Comparison of ENCODE assay signal across 12 mouse cellular contexts in genomic region chr13:103121796-103122792, GRCm38 (mm10).
A peak's percentile ranks its signal among the peaks of the same experiment; 100 is the strongest.
DNase-seq lines count a peak whose midpoint lies in the region; ATAC-seq and TF ChIP-seq lines count a peak whose summit lies in the region.
"Had no signal": no experiment of that assay in that cellular context is flagged by ENCODE, and none has a peak within 500 bp of the region (broad histone marks: within the 10 kb centered on the region; RNA-seq: fewer than 3 reads in every experiment).

No protein-coding gene starts in this region.

- no peaks in the 10 kb centered on the region for H3K27me3 ChIP-seq in heart, embryonic 10.5 days (ENCODE audit: insufficient read depth, poor library complexity, severe bottlenecking)
- H3K27me3 ChIP-seq in heart, adult 2 months (ENCODE audit: control insufficient read depth, insufficient read depth, low read length): no peaks in the 10 kb centered on the region
- no peaks in the 10 kb centered on the region for H3K27me3 ChIP-seq in midbrain, postnatal 0 days (ENCODE audit: insufficient read depth, low read length)
- no peaks in the 10 kb centered on the region for H3K27me3 ChIP-seq in midbrain, embryonic 10.5 days (ENCODE audit: low read depth, poor library complexity, severe bottlenecking)
- no peaks in the 10 kb centered on the region for H3K27me3 ChIP-seq in hindbrain, embryonic 11.5 days (ENCODE audit: control insufficient read depth, insufficient read depth, low read length)
- H3K27me3 ChIP-seq: liver, embryonic 15.5 days had no signal

- no peak overlapping the region for H3K9ac ChIP-seq in heart, adult 2 months (ENCODE audit: low read depth, low read length)
- no peak overlapping the region for H3K9ac ChIP-seq in midbrain, postnatal 0 days (replicated peaks; ENCODE audit: low read length, poor library complexity, severe bottlenecking)
- H3K9ac ChIP-seq in hindbrain, embryonic 11.5 days (ENCODE audit: low read depth, low read length): no peak overlapping the region
- H3K9ac ChIP-seq: liver, embryonic 15.5 days had no signal

- H3K9me3 ChIP-seq in heart, embryonic 10.5 days: no peaks in the 10 kb centered on the region
- H3K9me3 ChIP-seq in midbrain, postnatal 0 days (ENCODE audit: low read length): no peaks in the 10 kb centered on the region
- no peaks in the 10 kb centered on the region for H3K9me3 ChIP-seq in midbrain, embryonic 10.5 days (replicated peaks)
- no peaks in the 10 kb centered on the region for H3K9me3 ChIP-seq in hindbrain, embryonic 11.5 days (ENCODE audit: control insufficient read depth, low read length)
- H3K9me3 ChIP-seq: liver, embryonic 15.5 days had no signal

- no peaks in the 10 kb centered on the region for H3K79me2 ChIP-seq in heart, adult 2 months (replicated peaks; ENCODE audit: control insufficient read depth, insufficient read depth, low read length)

- TF ChIP-seq EP300 in heart, adult 2 months (IDR thresholded peaks at IDR 0.05; ENCODE audit: insufficient read depth, low read depth, low read length): no peak

- H3K36me3 ChIP-seq in heart, embryonic 10.5 days: no peaks in the 10 kb centered on the region
- no peaks in the 10 kb centered on the region for H3K36me3 ChIP-seq in heart, adult 2 months (ENCODE audit: control insufficient read depth, insufficient read depth, low read length)
- H3K36me3 ChIP-seq in midbrain, postnatal 0 days (ENCODE audit: insufficient read depth, low read length): no peaks in the 10 kb centered on the region
- H3K36me3 ChIP-seq in midbrain, embryonic 10.5 days: no peaks in the 10 kb centered on the region
- H3K36me3 ChIP-seq in hindbrain, embryonic 11.5 days (ENCODE audit: control insufficient read depth, insufficient read depth, low read length): no peaks in the 10 kb centered on the region
- H3K36me3 ChIP-seq: liver, embryonic 15.5 days had no signal

- no peak for ATAC-seq in midbrain, postnatal 0 days (ENCODE audit: low FRiP score)
- ATAC-seq in hindbrain, embryonic 11.5 days (ENCODE audit: low FRiP score): peak; percentile 84
- no peak for ATAC-seq in erythroblast, adult 5-6 weeks (replicated peaks; ENCODE audit: low FRiP score, poor library complexity, severe bottlenecking)
- ATAC-seq: CD4-positive, CD25-positive, alpha-beta regulatory T cell, adult 4 months had no signal

- H3K4me2 ChIP-seq in midbrain, postnatal 0 days (ENCODE audit: low read depth, low read length, poor library complexity, severe bottlenecking): no peak overlapping the region
- 0 out of 2 replicates have a peak overlapping the region, but pooled peaks have one; percentile 7 for H3K4me2 ChIP-seq in hindbrain, embryonic 11.5 days (replicated peaks; ENCODE audit: low read depth, low read length)
- H3K4me2 ChIP-seq: liver, embryonic 15.5 days had no signal

- intact Hi-C loops in heart, adult 2 months (cut with DNase I): no loop called here

- TF ChIP-seq POLR2A in heart, adult 2 months (IDR thresholded peaks at IDR 0.05; ENCODE audit: insufficient read depth, low read depth, low read length): no peak

- peak overlapping the region; percentile 56 for H3K27ac ChIP-seq in heart, embryonic 10.5 days
- H3K27ac ChIP-seq in heart, adult 2 months: no peak overlapping the region
- no peak overlapping the region for H3K27ac ChIP-seq in midbrain, postnatal 0 days (ENCODE audit: low read depth, low read length)
- no peak overlapping the region for H3K27ac ChIP-seq in midbrain, embryonic 10.5 days (replicated peaks)
- peak overlapping the region; percentile 30; the same call in 1 of the 2 replicates for H3K27ac ChIP-seq in hindbrain, embryonic 11.5 days (ENCODE audit: low read depth, low read length)
- H3K27ac ChIP-seq: liver, embryonic 15.5 days had no signal

- TF ChIP-seq CTCF in heart, adult 2 months (IDR thresholded peaks at IDR 0.05): no peak
- TF ChIP-seq CTCF in midbrain, postnatal 0 days (IDR thresholded peaks at IDR 0.05): no peak

- H3K4me1 ChIP-seq in heart, embryonic 10.5 days: peaks cover 23% of the 10 kb centered on the region
- peaks cover 1% of the 10 kb centered on the region; the same call in 1 of the 2 replicates for H3K4me1 ChIP-seq in heart, adult 2 months (ENCODE audit: control insufficient read depth, insufficient read depth, low read length)
- H3K4me1 ChIP-seq in midbrain, postnatal 0 days (ENCODE audit: insufficient read depth, low read length): no peaks in the 10 kb centered on the region
- peaks cover 20% of the 10 kb centered on the region for H3K4me1 ChIP-seq in midbrain, embryonic 10.5 days
- 0 out of 2 replicates have a peak, but pooled peaks cover 2% of the 10 kb centered on the region for H3K4me1 ChIP-seq in hindbrain, embryonic 11.5 days (replicated peaks; ENCODE audit: control insufficient read depth, insufficient read depth, low read length)
- H3K4me1 ChIP-seq: liver, embryonic 15.5 days had no signal

- H3K4me3 ChIP-seq in heart, embryonic 10.5 days: peak overlapping the region; percentile 38
- H3K4me3 ChIP-seq in heart, adult 2 months: no peak overlapping the region
- H3K4me3 ChIP-seq in midbrain, postnatal 0 days (ENCODE audit: low read depth, low read length): no peak overlapping the region
- no peak overlapping the region for H3K4me3 ChIP-seq in midbrain, embryonic 10.5 days
- no peak overlapping the region for H3K4me3 ChIP-seq in hindbrain, embryonic 11.5 days (ENCODE audit: low read depth, low read length)
- H3K4me3 ChIP-seq: liver, embryonic 15.5 days had no signal

- WGBS in heart, embryonic 10.5 days: 34% methylated on average over 22 of the region's 22 CpGs
- 49% methylated on average over 22 of the region's 22 CpGs for WGBS in heart, adult 2 months
- WGBS in midbrain, postnatal 0 days: 68% methylated on average over 22 of the region's 22 CpGs
- WGBS in midbrain, embryonic 10.5 days: 75% methylated on average over 22 of the region's 22 CpGs
- WGBS in hindbrain, embryonic 11.5 days: 39% methylated on average over 22 of the region's 22 CpGs

- DNase-seq in heart, embryonic 10.5 days (ENCODE audit: low spot score): peak; percentile 73
- DNase-seq in heart, adult 2 months: no peak
- DNase-seq in midbrain, postnatal 0 days (ENCODE audit: low spot score): peak; percentile 36
- no peak for DNase-seq in midbrain, embryonic 10.5 days (ENCODE audit: low spot score)
- DNase-seq in hindbrain, embryonic 11.5 days (ENCODE audit: low spot score): peak; percentile 71
- DNase-seq in spleen, adult 12 weeks (ENCODE audit: low spot score): no peak
- DNase-seq in urinary bladder, postnatal 10 days (ENCODE audit: low spot score): no peak
- DNase-seq: gastrocnemius, postnatal 25 days; kidney, postnatal 10 days had no signal

Comparison
In these comparisons a context has a peak if more than half of its experiments do, and no peak if none do; other contexts are left out.
1. DNase-seq: peak in heart, embryonic 10.5 days (single experiment), midbrain, postnatal 0 days (single experiment) and hindbrain, embryonic 11.5 days (single experiment); none in heart, adult 2 months (0 of 2), midbrain, embryonic 10.5 days (single experiment), spleen, adult 12 weeks (single experiment) and urinary bladder, postnatal 10 days (single experiment).
2. H3K27ac ChIP-seq: peak in heart, embryonic 10.5 days (single experiment) and hindbrain, embryonic 11.5 days (single experiment); none in heart, adult 2 months (single experiment), midbrain, postnatal 0 days (single experiment) and midbrain, embryonic 10.5 days (single experiment).